Mouse (Mus musculus) lung, postnatal 0 days (tissue): ENCODE measurements around the gene Zfx.

Source experiments
- CTCF ChIP-seq: IDR thresholded peaks from 2 replicates; pipeline ENCODE4 v1.5.1; 2016; ENCODE audit warnings: antibody characterized with exemption, mild to moderate bottlenecking
- EP300 ChIP-seq: IDR thresholded peaks from 2 replicates; pipeline ENCODE4 v1.6.1; 2016; ENCODE audit warnings: antibody characterized with exemption, mild to moderate bottlenecking, control low read depth

- TF ChIP-seq CTCF (no peak), EP300 (no peak)
Measured at GRCm38 (mm10) chrX:94102938-94103337, 20.6 kb downstream of the Zfx start.
